Mouse (Mus musculus): Measurements from ENCODE around the gene Plcg2. TPM values are rescaled to one million over a fixed set of nuclear protein-coding genes. Genes with fewer than 3 reads are reported as not detected.

Plcg2 gene
- total RNA-seq, 2 experiments from 2014 or later: 7.6 to 8.5 TPM

- DNase-seq: no peak
These were observed 12.8 kb upstream of the Plcg2 start for GRCm38 (mm10) chr8:117485316-117485715.

DNA sequence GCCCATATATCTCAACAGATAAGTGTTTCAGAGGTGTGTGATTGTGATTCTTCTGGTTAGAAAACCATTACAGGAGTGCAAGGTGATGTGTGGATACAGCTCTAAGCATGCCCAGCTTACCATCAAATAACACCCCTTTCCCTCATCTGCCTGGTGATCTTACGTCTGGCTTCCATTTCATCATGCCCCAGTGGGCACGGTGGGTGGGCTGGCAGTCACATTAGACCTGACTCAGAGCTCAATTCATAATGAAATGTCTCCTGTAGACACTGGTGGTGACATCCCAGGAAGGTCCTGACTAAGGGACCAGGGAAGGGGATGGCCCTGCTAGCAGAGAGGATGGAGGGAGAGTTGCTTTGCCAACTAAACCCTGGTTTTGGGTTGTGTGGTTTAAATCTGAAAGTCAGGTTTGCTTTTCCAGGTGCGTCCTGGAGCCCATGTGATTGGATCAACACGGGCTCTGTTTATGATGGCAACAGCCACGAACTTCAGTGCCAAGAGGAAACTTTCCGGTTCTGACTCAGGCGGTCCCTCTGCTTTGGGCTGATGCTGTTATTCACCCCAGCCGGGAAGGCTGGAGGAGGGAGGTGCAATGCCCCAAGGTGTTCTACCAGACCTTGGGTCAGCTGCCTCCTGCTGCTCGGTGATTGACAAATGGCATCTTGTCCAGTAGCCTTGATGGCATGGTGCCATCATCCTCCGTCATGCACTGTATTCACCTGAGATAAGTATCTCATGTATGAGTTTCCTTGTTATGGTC, 9.7 kb upstream of the Plcg2 start:
- DNase-seq: no peak

GRCm38 (mm10) chr8:117493543-117493942, 4.5 kb upstream of the Plcg2 start:
- DNase-seq: no peak

- peak in 1 of 2 experiments; percentile 7 for DNase-seq
These were observed 3.2 kb upstream of the Plcg2 start for GRCm38 (mm10) chr8:117494874-117495273.

- DNase-seq: no peak
These were observed 937 bp downstream of the Plcg2 start for GRCm38 (mm10) chr8:117498915-117499540.

DNA sequence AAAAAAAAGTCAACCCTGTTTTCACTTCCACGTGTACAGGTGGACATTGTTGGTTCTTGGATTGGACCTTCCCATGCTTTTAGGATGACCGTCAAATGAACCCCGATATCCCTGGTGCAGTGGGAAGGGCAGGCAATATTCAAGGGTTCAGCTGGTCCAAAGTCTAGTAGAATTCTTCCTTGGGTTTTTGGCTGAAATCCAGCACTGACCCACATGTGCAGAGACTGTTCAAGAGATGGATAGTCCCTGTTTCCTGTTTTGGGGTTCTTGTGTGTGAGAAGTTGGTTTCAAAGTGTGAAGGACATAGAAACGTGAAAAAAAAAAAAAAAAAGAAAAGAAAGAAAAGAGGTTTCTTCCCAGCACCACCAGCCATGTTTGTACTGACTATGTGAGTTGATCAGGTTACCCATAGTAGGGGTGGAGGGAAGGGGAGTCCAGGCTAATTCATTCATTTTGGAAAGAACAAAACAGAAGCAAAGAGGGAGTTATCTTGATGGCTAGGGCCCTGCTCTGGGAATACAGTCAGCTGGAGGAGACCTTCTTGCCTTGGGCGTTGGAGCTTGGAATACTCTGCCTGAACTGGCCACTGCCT, 2.2 kb downstream of the Plcg2 start:
- DNase-seq: no peak

DNA sequence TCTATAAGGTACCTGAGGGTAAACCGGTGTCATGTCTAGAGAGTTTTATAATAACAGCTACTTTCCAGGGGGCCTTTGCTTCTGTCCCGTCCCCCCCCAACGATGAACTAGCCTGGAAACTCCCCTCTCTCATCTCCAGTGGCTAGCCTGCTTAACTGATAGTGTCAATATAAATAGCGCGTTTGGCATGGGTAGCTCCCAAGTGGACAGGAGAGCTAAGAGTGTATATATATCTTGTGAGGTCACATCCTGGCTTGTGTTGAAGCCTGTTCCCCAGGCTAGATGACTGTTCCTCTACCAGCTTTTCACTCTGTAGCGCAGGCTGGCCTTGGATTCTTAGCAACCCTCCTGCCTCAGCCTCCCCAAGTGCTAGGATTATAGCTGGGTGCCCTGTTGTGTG, 3.2 kb downstream of the Plcg2 start:
- DNase-seq: peak in 1 of 2 experiments; percentile 37

DNA sequence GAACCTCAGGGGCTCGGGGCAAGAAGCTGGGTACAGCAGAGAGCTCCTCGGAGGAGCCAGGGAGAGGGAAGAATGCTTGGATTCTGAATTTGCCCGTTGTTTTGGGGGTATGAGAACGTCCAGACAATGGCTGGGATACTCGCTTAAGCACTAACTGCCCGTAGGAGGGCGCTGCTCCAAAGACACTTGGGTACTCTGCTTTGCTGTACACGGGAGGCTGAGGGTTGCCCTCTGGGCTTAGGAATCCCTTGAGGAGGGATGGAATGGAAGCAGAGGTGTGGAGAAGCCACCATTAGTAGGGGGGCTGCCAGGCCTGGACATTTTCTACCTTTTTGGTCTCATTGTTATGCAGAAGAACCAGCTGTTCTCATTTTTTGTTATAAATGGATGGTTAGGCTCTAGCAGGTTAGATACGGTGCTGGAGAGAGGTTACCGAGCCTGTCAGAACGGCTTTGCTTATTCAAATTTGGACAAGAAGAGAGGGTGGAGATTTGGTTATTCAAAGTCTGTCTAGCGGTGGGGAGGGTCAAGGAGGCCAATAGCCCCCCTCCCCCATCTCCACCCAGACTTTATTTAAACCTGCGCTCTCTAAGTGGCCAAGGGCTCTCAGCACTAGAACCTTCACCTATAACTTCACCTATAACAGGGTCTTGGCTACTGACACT, 5.4 kb downstream of the Plcg2 start:
- DNase-seq: no peak

DNA sequence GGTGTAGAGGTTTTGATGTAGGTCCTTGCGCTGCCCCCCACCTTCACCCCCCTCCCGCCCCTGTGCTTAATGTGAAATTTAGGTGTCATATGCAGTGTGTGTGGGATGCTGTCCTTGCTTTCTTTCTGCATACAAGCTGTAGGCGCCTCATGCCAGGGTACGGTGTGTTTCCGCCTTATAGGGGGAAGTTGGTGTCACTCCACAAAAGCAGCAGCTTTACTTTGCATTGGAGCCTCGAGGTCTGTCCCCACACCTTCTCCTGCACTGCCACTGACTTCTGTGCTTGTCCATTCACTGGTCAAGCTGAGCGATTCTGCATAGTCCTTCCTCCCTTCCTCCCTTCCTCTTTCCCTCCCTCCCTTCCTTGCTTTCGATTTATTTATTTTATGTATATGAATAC, 9.6 kb downstream of the Plcg2 start:
- DNase-seq: no peak

GRCm38 (mm10) chr8:117516876-117517565, 18.9 kb downstream of the Plcg2 start:
- no peak for DNase-seq

- no peak for DNase-seq
These were observed 19.8 kb downstream of the Plcg2 start for GRCm38 (mm10) chr8:117517861-117518260.

DNA sequence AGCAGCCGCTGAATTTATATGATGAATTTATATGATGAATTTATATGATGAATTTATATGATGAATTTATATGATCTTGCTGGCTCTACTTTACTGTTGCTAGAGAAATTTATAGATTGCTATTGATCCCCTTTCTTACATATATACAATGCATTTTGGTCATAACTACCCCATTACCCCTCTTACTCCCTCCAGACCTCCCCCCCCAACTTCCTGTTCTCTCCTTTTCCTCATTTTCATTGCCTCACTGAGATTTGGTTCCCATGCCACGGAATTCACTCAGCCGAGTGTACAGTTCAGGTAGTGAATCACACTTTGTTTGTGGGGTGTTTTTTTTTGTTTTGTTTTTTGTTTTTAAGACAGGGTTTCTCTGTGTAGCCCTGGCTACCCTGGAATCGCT, 20.8 kb downstream of the Plcg2 start:
- DNase-seq: no peak

GRCm38 (mm10) chr8:117526185-117526584, 28.1 kb downstream of the Plcg2 start:
- DNase-seq: peak in 1 of 2 experiments; percentile 41

DNA sequence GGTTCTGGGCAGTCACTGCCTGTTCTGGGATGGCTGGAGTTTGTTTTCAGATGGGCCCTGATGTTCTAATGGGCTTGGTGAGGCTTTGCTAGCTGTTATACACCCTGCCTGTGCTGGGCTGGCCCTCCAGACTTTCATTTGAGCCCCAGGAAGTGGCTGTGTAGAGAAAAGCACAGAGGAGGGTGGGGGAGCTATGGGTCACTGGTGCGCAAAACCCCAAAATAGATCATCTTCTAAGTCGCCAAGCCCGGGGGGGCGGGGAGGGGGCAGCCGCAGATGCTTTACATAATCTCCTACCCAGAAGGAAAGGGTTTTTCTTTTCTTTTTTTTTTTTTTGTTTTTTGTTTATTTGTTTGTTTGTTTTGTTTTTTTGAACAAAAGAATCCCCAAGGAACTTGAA, 29.9 kb downstream of the Plcg2 start:
- no peak for DNase-seq

- DNase-seq: no peak
These were observed 31.1 kb downstream of the Plcg2 start for GRCm38 (mm10) chr8:117529177-117529576.

- DNase-seq: no peak
These were observed 34.4 kb downstream of the Plcg2 start for GRCm38 (mm10) chr8:117532381-117532972.

DNA sequence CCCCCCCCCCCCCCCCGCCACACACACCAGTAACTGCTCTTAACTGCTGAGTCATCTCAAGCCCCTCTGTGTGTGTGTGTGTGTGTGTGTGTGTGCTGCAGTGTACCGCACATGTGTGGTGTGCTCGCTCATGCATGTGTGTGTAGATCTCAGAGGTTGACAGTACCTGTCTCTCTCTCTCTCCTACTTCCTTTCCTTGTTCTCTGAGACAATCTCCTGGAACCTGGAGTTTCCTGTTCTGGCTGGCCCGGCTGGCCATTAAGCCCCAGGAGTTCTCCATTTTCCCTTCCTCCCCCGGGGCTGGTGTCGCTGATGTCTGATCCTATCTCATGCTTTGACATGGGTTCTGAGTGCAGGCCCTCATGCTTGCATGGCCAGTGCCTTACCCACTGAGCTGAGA, 38.8 kb downstream of the Plcg2 start:
- DNase-seq: no peak

- no peak for DNase-seq
These were observed 39.7 kb downstream of the Plcg2 start for GRCm38 (mm10) chr8:117537751-117538150.

DNA sequence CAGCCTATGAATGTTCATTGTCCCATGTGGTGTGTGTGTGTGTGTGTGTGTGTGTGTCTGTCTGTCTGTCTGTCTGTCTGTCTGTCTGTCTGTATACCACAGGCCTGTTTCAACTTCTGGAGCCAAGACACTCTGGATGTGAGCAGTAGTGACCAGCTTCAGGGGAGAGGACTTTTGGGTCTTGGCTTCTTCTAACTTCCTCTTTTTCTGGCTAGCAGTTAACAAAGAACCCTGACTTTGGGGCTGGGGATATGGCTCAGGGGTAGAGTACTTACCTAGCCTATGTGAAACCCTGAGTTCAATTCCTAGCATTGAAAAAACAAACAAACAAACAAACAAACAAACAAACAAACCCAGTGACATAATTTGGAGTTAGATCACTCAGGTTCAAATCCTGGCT, 44.9 kb downstream of the Plcg2 start:
- no peak for DNase-seq

DNA sequence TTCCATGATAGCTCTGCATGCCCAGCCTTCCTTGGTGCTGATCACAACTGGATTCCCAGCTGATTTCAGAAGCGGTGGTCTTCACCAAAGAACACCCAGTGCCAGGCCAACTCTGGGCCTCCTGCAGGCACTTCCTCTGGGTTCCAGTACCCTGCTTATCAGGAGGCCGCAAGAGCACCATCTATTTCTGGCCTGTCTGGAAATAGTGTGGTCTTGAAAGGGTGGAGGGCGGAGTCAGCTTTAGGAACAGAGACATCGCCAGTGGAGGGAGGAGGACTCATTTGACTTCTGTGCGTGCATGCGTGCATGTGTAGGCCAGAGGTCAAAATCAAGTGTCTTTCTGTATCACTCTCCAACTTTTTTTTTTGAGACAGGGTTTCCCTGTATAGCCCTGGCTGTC, 45.7 kb downstream of the Plcg2 start:
- peak; percentile 29 to 55 for DNase-seq

GRCm38 (mm10) chr8:117545043-117545442, 47.0 kb downstream of the Plcg2 start:
- no peak for DNase-seq

DNA sequence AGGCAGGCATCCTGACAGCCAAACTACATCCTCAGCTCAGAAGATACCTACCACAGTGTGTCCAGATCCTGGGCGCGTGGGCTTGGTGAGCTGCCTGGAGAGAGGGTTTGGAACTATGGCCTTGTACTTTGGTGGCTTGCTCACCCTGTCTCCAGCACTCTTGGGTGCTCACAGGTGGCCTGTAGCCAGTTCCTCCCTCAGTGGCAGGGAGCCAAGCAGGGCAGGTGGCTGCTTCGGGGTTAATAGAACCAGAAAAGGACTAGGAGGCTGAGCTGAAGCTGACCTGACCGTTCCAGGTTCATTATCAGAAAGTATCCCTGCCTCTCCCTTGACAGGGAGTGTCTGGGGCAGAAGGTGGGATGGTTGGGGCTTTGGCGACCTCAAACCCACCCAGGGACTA, 48.3 kb downstream of the Plcg2 start:
- no peak for DNase-seq
